Mouse (Mus musculus) retina, adult 2 months (tissue): Measurements from ENCODE around the gene Nmi.
"Not testable (repeated sequence)": the region's sequence is repeated elsewhere in the genome, so short reads cannot be mapped to it uniquely, and the experiment has no call there.

Experiments
- DNase-seq: peaks from one replicate; pipeline ENCODE4 v3.0.0-alpha.2; 2012; ENCODE audit warnings: low read depth, low spot score

Gene Nmi

GRCm38 (mm10) chr2:51973410-51973968 is at the start of gene Nmi:
TSS of gene Nmi (minus strand) at chr2:51973494.
- DNase-seq = no peak

GRCm38 (mm10) chr2:52016361-52016760 is 43.1 kb upstream of the Nmi start:
- DNase-seq = no peak

GRCm38 (mm10) chr2:52013306-52013820 is 40.1 kb upstream of the Nmi start:
- DNase-seq = no peak

- not testable (repeated sequence) for DNase-seq
These were observed 38.5 kb upstream of the Nmi start for GRCm38 (mm10) chr2:52011820-52012219.

GRCm38 (mm10) chr2:52006380-52006779 is 33.1 kb upstream of the Nmi start:
- no peak for DNase-seq

GRCm38 (mm10) chr2:52002299-52002698 is 29.0 kb upstream of the Nmi start:
- DNase-seq = not testable (repeated sequence)

GRCm38 (mm10) chr2:52001521-52001920 is 28.2 kb upstream of the Nmi start:
- no peak for DNase-seq

- no peak for DNase-seq
These were observed 26.7 kb upstream of the Nmi start for GRCm38 (mm10) chr2:51999996-52000395.

GRCm38 (mm10) chr2:51991447-51991846 is 18.2 kb upstream of the Nmi start:
- DNase-seq = no peak

- no peak for DNase-seq
These were observed 16.3 kb upstream of the Nmi start for GRCm38 (mm10) chr2:51989559-51989958.

GRCm38 (mm10) chr2:51986695-51987094 is 13.4 kb upstream of the Nmi start:
- no peak for DNase-seq

- DNase-seq = no peak
These were observed 12.9 kb upstream of the Nmi start for GRCm38 (mm10) chr2:51986157-51986556.

GRCm38 (mm10) chr2:51985241-51985640 is 11.9 kb upstream of the Nmi start:
- DNase-seq = no peak

GRCm38 (mm10) chr2:51982288-51982687 is 9.0 kb upstream of the Nmi start:
- DNase-seq = no peak

- no peak for DNase-seq
These were observed 8.3 kb upstream of the Nmi start for GRCm38 (mm10) chr2:51981630-51982029.

- DNase-seq = no peak
These were observed 469 bp downstream of the Nmi start for GRCm38 (mm10) chr2:51972641-51973409.

- DNase-seq = no peak
These were observed 1.2 kb downstream of the Nmi start for GRCm38 (mm10) chr2:51972142-51972541.

GRCm38 (mm10) chr2:51970897-51971296 is 2.4 kb downstream of the Nmi start:
- no peak for DNase-seq

GRCm38 (mm10) chr2:51967288-51967687 is 6.0 kb downstream of the Nmi start:
- DNase-seq = no peak

- DNase-seq = no peak
These were observed 19.6 kb downstream of the Nmi start for GRCm38 (mm10) chr2:51953648-51954204.

GRCm38 (mm10) chr2:51950876-51951275 is 22.4 kb downstream of the Nmi start:
- no peak for DNase-seq

GRCm38 (mm10) chr2:51948105-51948830 is 25.0 kb downstream of the Nmi start:
- DNase-seq = no peak
